Mouse (Mus musculus) c-Kit-positive CD71-negative TER-119-negative erythroid progenitor cells, embryonic 14.5 days (primary cell): ENCODE measurements around the gene Tpp1.
"Not testable (repeated sequence)": the region's sequence is repeated elsewhere in the genome, so short reads cannot be mapped to it uniquely, and the experiment has no call there.

Experiments
- DNase-seq: peaks from one replicate; pipeline ENCODE4 v3.0.0-alpha.2; 2013; ENCODE audit warnings: low read depth

Gene Tpp1

DNA sequence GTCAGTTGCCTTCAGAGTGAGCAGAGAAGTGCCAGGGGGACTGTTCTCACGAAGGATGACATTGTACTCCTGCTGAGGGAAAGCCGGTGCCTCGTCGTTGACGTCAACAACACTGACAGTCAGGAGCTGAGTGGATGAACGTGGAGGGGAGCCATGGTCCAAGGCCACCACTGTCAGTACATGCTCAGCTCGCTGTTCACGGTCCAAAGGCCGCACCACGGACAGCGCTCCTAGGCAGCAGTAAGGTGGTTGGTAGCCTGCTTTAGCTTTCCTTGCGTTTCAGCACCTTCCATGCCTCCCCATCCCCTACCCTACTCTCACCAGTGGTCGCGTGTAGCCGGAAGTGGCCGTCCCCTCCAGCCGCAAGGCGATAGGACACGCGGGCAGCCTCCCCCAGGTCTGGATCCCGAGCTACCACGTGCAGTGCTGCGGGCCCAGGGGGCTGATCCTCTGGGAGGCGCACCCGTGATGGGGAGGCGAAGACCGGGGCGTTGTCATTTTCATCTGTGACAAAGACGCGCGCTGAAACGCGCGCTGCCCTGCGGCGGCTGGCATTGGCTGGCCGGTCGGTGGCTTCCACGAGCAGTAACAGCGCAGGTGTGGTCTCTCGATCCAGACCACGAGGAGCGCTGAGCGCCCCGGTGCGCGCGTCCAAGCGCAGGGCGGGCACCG, 9.9 kb upstream of the Tpp1 start:
- no peak for DNase-seq

DNA sequence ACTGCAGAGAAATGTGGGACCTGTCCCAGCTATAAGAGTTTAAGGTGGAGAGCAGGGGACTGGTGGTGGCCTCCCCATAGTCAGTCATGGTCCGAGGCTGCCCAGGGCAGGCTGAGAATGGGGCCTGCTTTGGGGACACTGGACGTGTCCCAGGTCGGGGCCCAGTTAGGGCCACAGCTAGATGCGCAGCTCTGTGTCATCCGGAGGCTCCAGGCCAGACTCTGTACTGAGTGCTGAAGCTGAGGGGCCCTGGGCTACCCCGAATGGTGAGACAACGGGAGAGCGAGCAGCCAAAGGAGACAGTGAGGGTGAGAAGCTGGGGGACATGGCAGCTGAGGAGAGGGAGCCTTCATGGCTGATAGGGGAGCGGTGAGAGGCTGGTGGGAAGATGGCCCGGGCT, 1.2 kb upstream of the Tpp1 start:
- DNase-seq = no peak

DNA sequence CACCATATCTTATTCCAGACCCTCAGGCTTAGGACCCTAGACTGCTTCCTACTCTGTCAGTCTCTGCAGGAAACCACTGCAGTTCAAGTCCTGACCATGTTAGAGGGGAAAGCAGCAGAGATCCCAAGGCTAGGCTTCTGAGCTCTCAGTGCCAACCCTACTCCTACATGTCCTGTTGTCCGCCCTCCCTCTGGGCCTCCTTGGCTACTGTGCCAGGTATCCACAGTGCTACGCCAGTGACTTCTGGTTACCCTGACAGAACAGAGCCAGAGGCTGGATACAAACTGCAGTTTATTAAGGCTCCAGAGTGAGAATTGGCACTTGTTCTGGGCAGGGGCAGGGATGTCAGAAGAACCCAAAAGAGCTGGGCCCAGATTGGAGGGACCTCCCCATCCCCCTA, 681 bp upstream of the Tpp1 start:
- no peak for DNase-seq

DNA sequence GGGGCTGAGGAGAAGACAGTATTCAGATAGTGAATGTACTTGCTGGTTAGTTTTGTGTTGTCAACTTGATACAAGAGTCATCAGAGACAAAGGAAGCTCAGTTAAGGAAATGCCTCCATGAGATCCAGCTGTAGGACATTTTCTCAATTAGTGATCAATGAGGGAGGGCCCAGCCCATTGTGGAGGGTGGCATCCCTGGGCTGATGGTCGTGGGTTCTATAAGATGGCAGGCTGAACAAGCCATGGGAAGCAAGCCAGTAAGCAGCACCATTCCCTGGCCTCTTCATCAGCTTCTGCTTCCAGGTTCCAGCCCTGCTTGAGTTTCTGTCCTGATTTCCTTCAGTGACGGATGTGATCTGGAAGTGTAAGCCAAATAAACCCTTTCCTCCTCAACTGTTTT, 4.3 kb downstream of the Tpp1 start:
- DNase-seq = no peak

DNA sequence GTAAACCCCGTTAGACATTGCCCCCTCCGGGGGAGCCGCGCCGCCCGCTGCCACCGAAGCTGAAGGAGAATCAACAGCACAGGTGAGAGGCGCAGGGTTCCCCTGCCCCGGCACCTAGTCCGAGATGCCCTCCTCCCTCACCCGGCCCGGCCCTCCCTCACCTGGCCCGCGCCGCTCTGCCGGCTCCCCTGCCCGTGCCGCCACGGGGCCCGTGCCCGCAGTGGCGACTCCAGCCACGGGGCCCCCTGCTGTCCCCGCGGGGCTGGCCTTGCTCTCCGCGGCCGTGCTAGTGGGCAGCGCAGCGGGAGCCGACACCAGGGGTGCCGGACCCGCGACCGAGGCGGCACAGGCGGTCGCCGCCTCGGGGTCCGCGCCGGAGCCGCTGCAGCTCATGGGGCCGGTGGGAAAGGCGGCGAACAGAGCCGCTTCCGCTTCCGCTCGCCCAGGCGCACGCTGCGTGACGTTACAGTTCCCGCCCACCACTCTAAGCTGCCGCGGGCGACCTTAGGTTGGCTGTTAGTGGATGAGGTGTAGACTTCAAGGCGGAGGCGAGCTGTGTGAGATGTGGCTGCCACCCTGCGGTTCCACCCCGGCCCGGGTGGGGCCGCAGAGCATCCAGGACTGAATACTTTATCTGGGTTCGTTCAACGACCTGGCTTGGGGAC, 8.0 kb downstream of the Tpp1 start, which contains the start of gene Taf10:
Gene Taf10 (minus strand): TSS at position 436 of the 665 bp plus-strand sequence.
- peak; percentile 77 for DNase-seq

DNA sequence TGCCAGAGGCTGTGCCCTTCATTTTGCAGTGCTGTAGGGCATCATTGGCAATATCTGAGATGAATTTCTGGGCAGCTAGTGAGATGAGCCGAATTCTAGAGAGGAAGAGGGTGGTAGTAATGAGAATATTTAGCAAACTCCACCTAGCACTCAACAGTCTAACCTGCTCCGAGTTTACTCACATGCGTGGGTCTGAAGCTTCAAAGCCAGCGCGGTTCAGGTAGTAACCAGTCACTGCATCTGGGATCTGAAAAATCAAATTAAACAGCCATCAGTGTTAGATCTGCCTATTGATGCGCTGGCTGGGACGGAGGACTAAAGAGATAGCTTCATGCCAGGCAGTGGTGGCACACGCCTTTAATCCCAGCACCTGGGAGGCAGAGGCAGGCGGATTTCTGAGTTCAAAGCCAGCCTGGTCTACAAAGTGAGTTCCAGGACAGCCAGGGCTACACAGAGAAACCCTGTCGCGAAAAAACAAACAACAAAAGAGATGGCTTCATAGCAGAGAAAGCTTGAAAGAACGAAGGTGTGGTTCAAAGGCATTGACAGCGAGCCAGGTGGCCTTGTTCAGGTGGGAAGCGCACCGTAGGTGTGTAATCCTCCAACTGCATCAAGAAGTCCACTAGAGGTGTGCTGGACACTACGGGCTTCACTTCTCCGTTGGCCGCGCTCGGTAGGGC, 8.6 kb downstream of the Tpp1 start:
- DNase-seq = not testable (repeated sequence)

DNA sequence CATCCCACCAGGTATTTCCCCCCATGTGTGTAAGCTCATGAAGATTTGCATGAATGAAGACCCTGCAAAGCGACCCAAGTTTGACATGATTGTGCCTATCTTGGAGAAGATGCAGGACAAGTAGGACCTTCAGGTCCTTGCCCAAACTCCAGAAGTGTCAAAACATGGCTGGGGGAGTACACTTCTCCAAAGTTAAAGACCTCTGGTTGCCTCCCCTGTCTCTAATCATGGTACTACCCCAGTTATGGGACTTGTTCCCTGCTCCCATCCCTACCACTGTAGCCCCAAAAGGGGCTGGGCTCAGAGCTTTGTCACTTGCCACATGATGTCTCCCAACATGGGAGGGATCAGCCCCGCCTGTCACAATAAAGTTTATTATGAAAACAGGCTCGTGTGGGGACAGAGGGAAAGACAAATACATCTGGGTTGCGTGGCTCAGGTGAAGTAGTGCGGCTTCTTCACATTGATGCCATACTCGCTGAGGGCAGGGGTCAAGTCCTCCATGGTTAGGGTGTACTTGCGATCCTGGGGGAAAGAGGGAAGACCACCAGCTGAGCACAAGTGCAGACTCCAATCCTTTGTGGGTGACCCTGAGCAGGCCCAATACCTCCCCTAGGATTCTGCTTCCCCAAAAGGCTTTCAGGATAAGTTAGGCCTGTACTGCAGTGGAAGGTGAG, 9.4 kb downstream of the Tpp1 start:
- DNase-seq = not testable (repeated sequence)

DNA sequence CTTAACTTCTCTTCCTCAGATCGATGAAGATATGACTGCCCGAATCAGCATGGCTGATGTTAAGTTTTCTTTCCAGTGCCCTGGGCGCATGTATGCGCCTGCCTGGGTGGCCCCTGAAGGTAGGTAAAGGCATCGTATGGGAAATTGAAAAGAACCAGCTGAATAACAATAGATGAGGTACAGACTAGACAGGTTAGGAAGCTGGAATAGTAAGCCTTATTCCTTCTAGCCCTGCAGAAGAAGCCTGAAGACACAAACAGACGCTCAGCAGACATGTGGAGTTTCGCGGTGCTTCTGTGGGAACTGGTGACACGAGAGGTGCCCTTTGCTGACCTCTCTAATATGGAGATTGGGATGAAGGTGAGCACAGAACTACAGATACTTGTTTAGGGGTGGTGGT, 10.1 kb downstream of the Tpp1 start:
- DNase-seq = no peak

DNA sequence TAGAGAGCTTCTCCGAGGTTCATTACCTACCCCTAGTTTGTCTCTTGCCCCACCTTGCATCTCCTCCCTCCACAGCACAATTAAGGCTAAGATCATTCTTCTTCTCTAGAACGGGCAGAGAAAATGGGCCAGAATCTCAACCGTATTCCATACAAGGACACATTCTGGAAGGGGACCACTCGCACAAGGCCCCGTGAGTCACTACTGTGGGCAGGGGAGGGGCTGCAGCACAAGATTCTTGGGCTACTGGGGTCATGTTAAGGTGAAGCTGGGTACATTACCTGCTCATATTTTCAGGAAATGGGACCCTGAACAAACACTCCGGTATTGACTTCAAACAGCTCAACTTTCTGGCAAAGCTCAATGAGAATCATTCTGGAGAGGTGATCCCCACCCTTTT, 11.2 kb downstream of the Tpp1 start:
- no peak for DNase-seq

DNA sequence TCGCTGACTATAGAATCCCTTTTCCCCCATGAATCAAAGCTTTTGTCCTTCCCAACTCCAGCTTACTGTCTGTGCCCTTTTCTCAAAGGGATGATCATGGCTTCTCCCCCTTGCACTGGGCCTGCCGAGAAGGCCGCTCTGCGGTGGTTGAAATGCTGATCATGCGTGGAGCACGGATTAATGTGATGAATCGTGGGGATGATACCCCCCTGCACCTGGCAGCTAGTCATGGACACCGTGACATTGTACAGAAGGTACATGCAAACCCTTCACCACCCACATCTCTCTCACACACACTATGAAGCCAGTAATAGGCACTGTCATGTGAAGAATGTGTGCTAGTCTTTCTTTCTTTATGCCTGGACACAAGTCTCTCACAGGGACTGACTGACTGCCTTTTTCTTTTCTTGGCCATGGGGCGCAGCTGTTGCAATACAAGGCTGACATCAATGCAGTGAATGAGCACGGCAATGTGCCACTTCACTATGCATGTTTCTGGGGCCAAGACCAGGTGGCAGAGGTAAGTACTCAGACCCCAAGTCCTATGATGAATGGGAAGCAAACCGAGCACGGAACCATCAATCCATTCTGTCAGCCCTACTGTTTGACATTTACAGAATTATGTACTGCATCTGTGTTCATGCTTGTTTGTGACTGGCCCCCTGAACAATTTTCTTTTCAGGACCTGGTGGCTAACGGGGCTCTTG, 11.8 kb downstream of the Tpp1 start:
- DNase-seq = no peak

DNA sequence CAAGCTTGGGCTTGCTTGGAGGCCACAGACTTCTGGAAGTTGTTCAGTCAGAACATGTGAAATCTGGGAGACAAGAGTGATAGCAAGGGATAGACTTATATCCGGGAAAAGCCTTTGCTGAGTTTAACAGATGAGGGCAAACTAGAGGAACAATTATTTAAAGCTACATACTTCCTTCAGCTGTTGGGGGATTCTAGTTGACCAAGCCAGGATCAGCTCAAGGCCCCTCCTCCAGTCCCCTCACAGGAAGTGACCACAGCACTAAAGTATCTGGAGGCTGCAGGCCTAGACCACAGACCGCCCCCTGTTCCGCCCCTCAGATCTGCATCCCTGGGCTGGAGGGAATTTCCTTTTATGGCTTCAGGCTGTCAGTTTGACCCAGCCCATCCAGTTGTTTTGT, 13.1 kb downstream of the Tpp1 start:
- DNase-seq = no peak

DNA sequence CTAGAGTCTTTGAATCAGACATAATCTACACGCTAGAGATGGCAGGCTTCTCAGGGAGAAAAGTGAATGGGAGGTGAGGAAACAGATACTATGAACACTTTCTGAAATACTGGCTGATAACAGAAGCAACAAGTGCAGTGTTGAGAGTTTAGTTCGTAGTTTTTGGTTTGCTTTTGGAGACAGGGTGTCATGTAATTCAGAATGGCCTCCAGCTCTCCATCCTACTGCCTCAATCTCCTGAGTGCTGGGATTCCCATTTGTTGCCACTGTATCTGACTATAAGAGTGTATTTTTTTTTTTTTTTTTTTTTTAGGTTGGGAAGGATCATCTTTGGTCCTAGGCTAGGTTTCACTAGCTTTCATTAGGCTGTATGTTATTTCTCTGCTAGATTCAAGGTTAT, 13.7 kb downstream of the Tpp1 start:
- no peak for DNase-seq

DNA sequence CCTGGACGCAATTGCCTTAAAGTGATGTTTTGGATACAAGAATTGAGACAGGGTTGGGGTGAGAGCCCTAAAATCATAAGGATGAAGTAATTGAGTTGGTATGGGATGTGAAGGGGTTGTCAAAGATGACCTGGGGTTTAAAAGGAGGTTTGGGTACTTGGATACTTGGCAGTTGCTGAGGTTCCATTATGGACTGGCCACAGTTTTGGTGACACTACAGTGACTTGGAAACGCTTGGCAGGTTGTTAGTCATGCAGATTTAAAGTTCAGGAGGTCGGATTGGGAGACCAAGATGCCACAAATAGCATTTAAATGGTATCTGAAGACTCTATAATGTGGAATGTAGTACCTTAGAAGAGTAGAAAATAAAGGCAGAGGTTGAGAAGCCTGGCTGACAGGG, 14.4 kb downstream of the Tpp1 start:
- DNase-seq = no peak

DNA sequence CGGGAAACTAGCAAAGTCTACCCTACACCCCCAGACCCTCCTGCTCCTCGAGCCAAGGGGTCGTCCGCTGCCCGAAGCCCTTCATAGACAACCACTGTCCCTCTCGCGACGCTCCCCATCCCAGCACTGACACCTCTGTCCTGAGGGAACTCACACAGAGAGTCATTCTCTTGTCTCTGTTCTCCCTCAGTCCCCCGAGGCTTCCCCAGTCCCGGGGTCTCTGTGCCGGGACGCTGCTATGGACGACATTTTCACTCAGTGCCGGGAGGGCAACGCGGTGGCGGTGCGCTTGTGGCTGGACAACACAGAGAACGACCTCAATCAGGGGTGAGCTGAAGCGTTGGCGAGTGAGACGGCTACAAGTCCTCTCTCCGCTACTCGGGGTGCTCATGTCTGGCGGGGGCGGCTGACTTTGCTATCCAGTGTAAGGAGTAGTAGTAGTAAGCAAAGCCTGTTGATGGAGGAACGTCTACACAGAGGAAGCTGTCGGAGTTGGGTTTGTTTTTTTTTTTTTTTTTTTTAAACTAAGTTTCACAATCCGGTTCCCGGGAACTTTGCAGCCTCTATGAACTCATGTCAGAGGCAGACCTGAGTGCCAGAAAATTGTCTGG, 15.0 kb downstream of the Tpp1 start, which contains the start of gene Rrp8:
Gene Rrp8 (minus strand): TSS at position 475 of the 611 bp plus-strand sequence.
- no peak for DNase-seq

DNA sequence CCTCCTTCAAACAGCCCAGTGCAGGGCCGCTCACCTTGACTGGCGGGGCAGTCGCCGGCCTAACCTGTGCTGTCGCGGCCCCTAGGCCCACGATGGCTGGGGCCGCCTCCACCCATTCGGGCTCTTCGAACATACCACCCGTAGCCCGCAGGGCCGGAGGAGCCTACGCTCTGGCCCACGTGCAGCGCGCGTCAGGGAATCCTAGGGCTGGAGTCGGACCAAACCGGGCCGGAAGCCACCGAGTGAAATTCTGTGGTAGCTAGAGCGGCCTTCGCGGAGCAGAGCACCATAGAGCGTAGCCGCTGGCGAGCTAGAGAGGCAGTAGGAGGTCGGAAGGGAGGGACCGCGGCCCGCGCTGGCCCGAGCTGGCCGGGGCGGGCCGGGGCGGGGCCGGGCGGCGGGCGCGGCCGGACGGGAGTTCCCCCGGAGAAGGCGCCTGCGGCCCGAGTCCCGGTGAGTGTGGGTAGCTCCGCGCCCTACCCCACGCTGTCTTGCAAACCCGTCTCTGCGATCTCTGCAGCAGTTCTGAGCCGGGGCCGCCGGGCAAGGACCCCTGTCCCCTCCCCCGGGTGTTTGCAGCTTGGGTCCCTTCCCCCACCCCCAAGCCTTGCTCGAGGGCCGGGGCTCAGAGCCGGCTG, 15.7 kb downstream of the Tpp1 start, which contains the start of gene Ilk:
Gene Ilk (plus strand): TSS at position 329 of the 638 bp plus-strand sequence.
- DNase-seq = peak; percentile 69

DNA sequence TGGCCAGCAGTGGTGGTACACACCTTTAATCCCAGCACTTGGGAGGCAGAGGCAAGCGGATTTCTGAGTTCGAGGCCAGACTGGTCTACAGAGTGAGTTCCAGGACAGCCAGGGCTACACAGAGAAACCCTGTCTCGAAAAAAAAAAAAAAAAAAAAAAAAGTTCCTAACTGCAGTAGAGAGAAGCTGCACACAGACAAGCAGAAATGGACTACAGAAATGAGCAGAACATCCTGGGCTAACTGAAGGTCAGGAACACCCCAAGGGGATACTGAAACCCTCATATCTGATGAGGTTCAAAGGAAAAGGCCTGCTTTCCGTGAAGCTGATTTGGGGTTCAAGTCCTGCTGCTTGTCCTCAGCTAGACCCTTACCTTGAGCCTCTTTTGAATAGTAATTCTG, 16.6 kb downstream of the Tpp1 start:
- not testable (repeated sequence) for DNase-seq

DNA sequence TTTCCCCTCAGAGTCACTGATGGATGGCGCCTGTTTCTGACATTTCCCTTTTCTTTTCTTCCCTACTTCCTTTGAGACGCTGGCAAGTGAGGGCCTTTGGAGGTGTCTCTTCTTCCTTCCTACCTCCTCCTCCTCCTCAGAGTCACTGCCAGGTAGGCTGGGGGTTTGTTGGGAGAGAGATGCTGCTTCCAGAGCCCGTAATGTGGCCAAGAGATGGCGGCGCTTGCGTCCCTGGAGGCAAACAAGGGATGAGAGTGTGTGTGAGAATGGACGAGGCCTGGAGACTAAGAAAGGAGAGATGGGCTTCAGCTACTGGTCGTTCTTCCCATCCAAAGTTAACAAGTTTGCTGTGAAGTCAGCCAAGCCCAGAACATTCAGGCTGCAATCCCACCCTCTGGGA, 17.2 kb downstream of the Tpp1 start:
- DNase-seq = no peak

DNA sequence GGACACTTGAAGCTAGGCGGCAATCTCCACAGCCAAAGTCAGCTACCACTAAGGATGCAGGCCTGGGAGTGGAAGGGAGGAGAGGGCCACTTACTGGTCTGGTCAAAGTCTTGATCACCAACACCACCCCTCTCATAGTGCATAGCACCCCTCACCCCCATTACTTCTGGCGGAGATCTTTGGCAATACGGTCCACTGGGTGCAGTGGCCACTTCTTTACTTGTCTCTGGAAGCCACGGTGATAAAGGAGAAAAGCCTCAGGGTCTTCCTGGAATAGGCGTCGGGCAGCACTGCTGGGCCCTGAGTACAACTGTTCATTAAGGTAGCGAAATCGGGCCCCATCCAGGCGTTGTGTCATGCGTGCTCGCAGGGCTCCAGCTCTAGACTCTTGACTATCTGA, 18.2 kb downstream of the Tpp1 start:
- no peak for DNase-seq

DNA sequence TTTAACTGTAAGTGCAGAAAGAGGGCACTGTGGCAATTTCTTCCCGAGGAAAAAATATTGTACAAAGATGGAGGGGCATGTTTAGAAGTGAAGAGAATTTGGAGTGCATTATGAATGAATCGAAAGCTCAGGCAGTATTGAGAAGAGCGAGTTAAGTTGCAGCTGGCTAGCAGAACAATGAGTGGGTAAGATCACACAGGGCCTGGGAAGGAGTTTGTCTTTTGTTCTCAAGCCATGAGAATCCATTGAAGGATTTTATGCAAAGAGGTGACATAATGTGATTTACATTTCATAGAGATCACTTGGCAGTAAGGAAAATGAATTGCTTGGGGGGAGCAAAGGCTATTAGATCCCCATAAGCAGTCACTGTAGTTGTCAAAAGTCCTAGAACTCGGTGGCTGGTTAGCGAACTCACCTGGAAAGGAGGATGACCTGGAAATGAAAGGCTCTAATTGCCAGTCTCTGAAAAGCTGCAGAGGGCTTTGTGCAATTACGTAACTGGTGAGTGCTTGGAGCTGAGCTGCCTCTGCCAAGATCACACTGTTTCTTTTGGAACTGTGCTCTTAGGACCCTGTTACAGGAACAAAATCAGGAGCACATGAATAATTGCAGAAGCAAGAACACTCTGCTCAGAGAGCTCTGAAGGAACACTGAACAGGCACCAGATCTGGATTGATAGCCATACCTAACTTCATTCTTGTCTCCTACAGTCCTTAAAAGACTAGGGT, 23.2 kb downstream of the Tpp1 start:
- no peak for DNase-seq

DNA sequence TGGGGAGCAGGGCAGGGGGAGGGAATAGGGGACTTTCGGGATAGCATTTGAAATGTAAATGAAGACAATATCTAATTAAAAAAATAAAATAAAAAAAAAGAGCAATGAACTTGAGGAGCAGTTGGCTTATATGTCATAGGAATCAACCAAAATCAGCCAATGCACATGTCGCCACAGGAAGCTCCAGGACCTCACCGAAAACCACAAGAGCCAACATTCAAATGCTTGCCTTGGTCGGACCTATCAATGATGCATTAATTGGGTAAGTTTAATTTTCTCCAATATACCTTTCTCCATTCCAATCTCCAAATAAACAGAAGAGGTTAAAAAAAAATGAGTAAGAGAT, 25.1 kb downstream of the Tpp1 start:
- no peak for DNase-seq
